Mouse (Mus musculus) embryonic fibroblast, embryonic 13.5 days (primary cell): ENCODE results near the gene Fbrs.
"Not testable (repeated sequence)": the region's sequence is repeated elsewhere in the genome, so short reads cannot be mapped to it uniquely, and the experiment has no call there.

Experiments
- CTCF ChIP-seq: IDR thresholded peaks from 2 replicates; pipeline ENCODE4 v1.5.1; 2011; ENCODE audit warnings: mild to moderate bottlenecking, control low read depth, low read length, moderate library complexity, borderline replicate concordance; ENCODE audit not compliant: insufficient read depth
- POLR2A ChIP-seq: IDR thresholded peaks from 2 replicates; pipeline ENCODE4 v1.6.1; 2011; ENCODE audit warnings: low read depth, mild to moderate bottlenecking, control low read depth, low read length, moderate library complexity

GRCm38 (mm10) chr7:127509830-127510229 is 30.8 kb downstream of the Fbrs start:
- TF ChIP-seq CTCF, POLR2A: not testable (repeated sequence)
